In the genomic region with DNA sequence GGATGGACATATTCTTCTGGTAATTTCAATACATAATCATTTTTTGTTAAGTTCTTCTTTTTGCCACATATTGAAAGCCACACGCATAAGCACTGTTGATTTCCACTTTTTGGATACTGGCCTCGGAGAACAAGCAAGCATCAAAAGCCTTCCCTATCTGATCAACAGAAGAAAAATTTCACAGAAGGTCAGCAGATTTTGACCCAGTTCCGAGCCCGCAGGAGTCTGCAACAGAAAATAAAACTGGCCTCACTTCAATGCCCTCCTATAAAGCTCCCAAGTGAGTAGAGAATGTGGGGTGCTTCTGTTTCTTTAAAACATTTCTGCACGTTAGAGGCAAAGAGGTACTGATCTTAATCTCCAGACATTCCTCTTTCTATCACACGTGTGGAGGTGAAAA, we compare ENCODE assay signal across 26 mouse cellular contexts.
DNase-seq lines count a peak whose midpoint lies in the region; TF ChIP-seq lines count a peak whose summit lies in the region.
"Had no signal": no experiment of that assay in that cellular context is flagged by ENCODE, and none has a peak within 500 bp of the region (broad histone marks: within the 10 kb centered on the region; RNA-seq: fewer than 3 reads in every experiment).

No protein-coding gene starts in this region.

- DNase-seq in layer of hippocampus, adult 2 months (ENCODE audit: low spot score in 2 of 2), result no peak
- DNase-seq in layer of hippocampus, adult 9-10 months (ENCODE audit: low spot score), result no peak
- DNase-seq in cerebellum, adult 8-10 months, result peak; percentile 66
- DNase-seq in cerebellum, postnatal 25 days, result peak; percentile 64 to 69
- DNase-seq in adrenal gland, adult 8-10 months, result no peak
- no peak for DNase-seq in ovary, postnatal 14 days (ENCODE audit: low spot score)
- no peak for DNase-seq in frontal cortex, postnatal 36 days (ENCODE audit: low spot score in 2 of 2)
- DNase-seq: adrenal gland, adult 2 months; heart, adult 2 months; heart, postnatal 4 days; kidney, adult 18-20 months; kidney, postnatal 25 days; layer of hippocampus, postnatal 36 days; left cerebral cortex, postnatal 4 days; liver, postnatal 0 days; lung, postnatal 36 days; right cerebral cortex, postnatal 14 days; thymus, postnatal 25 days had no signal

- 0 out of 2 replicates have a peak overlapping the region, but pooled peaks have one; percentile 15 for H3K4me3 ChIP-seq in layer of hippocampus, adult 2 months
- H3K4me3 ChIP-seq: erythroblast, embryonic 14.5 days; heart, adult 2 months; heart, embryonic 12.5 days; hindbrain, embryonic 13.5 days; kidney, embryonic 15.5 days; liver, embryonic 12.5 days; myocyte; neural tube, embryonic 13.5 days; stomach, embryonic 15.5 days had no signal

- TF ChIP-seq CTCF in layer of hippocampus, adult 2 months (conservative IDR thresholded peaks at IDR 0.05), result no peak

- H3K27ac ChIP-seq in layer of hippocampus, adult 2 months, result peak overlapping the region; percentile 74
- H3K27ac ChIP-seq: heart, adult 2 months; hindbrain, embryonic 13.5 days; kidney, embryonic 15.5 days; liver, embryonic 12.5 days; neural tube, embryonic 13.5 days; stomach, embryonic 15.5 days had no signal

Comparison
In these comparisons a context has a peak if more than half of its experiments do, and no peak if none do; other contexts are left out.
1. DNase-seq: peak in cerebellum, adult 8-10 months (single experiment) and cerebellum, postnatal 25 days (2 of 2); none in layer of hippocampus, adult 2 months (0 of 2), layer of hippocampus, adult 9-10 months (single experiment), adrenal gland, adult 8-10 months (single experiment), ovary, postnatal 14 days (single experiment) and frontal cortex, postnatal 36 days (0 of 2).